In the genomic region with DNA sequence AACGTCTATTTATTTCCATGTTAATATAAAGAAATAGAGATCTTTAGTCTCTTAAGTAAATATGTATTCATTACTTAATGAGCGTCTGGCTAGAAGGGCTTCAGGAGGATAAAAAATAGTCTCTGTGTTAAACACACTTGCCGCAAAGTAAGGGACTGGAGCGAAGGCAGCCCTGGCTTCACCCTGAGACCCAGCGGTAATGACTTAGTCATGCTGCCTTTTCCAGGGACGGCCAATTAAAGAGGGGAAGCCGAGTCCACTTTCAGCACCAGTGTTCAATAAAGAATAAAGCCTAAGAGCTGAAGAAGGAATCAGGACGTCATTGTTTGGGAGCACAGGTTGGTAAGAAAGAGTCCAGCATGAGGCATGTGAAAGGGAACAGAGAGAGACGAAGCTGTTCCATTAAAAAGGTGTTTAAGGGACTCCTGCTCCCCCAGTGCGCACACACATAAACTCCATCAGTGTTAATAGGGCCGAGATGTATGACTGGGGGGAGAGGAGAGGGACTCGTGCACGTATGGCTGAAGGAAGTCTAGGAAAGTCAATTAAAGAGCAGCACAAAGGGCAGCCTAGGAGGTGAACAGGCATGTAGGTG, we compare ENCODE assay signal across 23 mouse cellular contexts. TPM values are rescaled to one million over a fixed set of nuclear protein-coding genes. Genes with fewer than 3 reads are reported as not detected.
DNase-seq lines count a peak whose midpoint lies in the region; ATAC-seq and TF ChIP-seq lines count a peak whose summit lies in the region.
"Had no signal": no experiment of that assay in that cellular context is flagged by ENCODE, and none has a peak within 500 bp of the region (broad histone marks: within the 10 kb centered on the region; RNA-seq: fewer than 3 reads in every experiment).

No protein-coding gene starts in this region.

- 46% methylated on average over 13 of the region's 13 CpGs for WGBS in hindbrain, embryonic 12.5 days
- 45% methylated on average over 13 of the region's 13 CpGs for WGBS in hindbrain, postnatal 0 days
- WGBS in forebrain, embryonic 14.5 days: 5% methylated on average over 13 of the region's 13 CpGs
- 12% methylated on average over 13 of the region's 13 CpGs for WGBS in limb, embryonic 13.5 days

- no peaks in the 10 kb centered on the region for H3K27me3 ChIP-seq in hindbrain, embryonic 12.5 days
- H3K27me3 ChIP-seq in hindbrain, postnatal 0 days (ENCODE audit: insufficient read depth, low read length): no peaks in the 10 kb centered on the region
- H3K27me3 ChIP-seq in forebrain, embryonic 14.5 days (replicated peaks; ENCODE audit: control insufficient read depth, insufficient read depth, low read length): no peaks in the 10 kb centered on the region
- H3K27me3 ChIP-seq in limb, embryonic 13.5 days: no peaks in the 10 kb centered on the region
- H3K27me3 ChIP-seq: embryonic facial prominence, embryonic 13.5 days; hindbrain, embryonic 15.5 days; limb, embryonic 15.5 days; liver, embryonic 15.5 days had no signal

- DNase-seq in hindbrain, postnatal 0 days (ENCODE audit: low spot score): no peak
- peak; percentile 45 for DNase-seq in embryo, embryonic 11 days
- DNase-seq in forebrain, embryonic 14.5 days (ENCODE audit: low spot score): peak; percentile 32
- DNase-seq in layer of hippocampus, adult 8-10 months (ENCODE audit: low spot score in 2 of 2): no peak
- DNase-seq in lung, postnatal 36 days: no peak
- no peak for DNase-seq in layer of hippocampus, adult 9-10 months (ENCODE audit: low spot score)
- DNase-seq: adrenal gland, postnatal 36 days; B cell, adult 2 months; cerebellum, adult 18-20 months; cerebellum, postnatal 25 days; gastrocnemius, postnatal 36 days; kidney, adult 2 months; kidney, postnatal 10 days; midbrain, embryonic 14.5 days; right cerebral cortex, adult 18-20 months had no signal

- no peaks in the 10 kb centered on the region for H3K9me3 ChIP-seq in hindbrain, embryonic 12.5 days (replicated peaks)
- H3K9me3 ChIP-seq in hindbrain, postnatal 0 days (ENCODE audit: low read length): no peaks in the 10 kb centered on the region
- no peaks in the 10 kb centered on the region for H3K9me3 ChIP-seq in forebrain, embryonic 14.5 days (replicated peaks; ENCODE audit: control insufficient read depth, low read length)
- H3K9me3 ChIP-seq in limb, embryonic 13.5 days: no peaks in the 10 kb centered on the region
- H3K9me3 ChIP-seq: embryonic facial prominence, embryonic 13.5 days; hindbrain, embryonic 15.5 days; limb, embryonic 15.5 days; liver, embryonic 15.5 days had no signal

- peak overlapping the region; percentile 11; the same call in 1 of the 2 replicates for H3K4me2 ChIP-seq in hindbrain, embryonic 12.5 days (replicated peaks)
- no peak overlapping the region for H3K4me2 ChIP-seq in hindbrain, postnatal 0 days (ENCODE audit: low read depth, low read length)
- H3K4me2 ChIP-seq in forebrain, embryonic 14.5 days (ENCODE audit: low read length): no peak overlapping the region
- H3K4me2 ChIP-seq in limb, embryonic 13.5 days (replicated peaks): peak overlapping the region; percentile 52
- H3K4me2 ChIP-seq: embryonic facial prominence, embryonic 13.5 days; hindbrain, embryonic 15.5 days; limb, embryonic 15.5 days; liver, embryonic 15.5 days had no signal

- H3K27ac ChIP-seq in hindbrain, embryonic 12.5 days: no peak overlapping the region
- H3K27ac ChIP-seq in hindbrain, postnatal 0 days: no peak overlapping the region
- no peak overlapping the region for H3K27ac ChIP-seq in forebrain, embryonic 14.5 days (ENCODE audit: low read depth, low read length)
- peak overlapping the region; percentile 65; the same call in 1 of the 2 replicates for H3K27ac ChIP-seq in limb, embryonic 13.5 days
- H3K27ac ChIP-seq: embryonic facial prominence, embryonic 13.5 days; hindbrain, embryonic 15.5 days; layer of hippocampus, adult 2 months; left cerebral cortex, adult 2 months; limb, embryonic 15.5 days; liver, embryonic 15.5 days had no signal

- H3K4me1 ChIP-seq in hindbrain, embryonic 12.5 days: peaks cover 2% of the 10 kb centered on the region; the same call in 1 of the 2 replicates
- no peaks in the 10 kb centered on the region for H3K4me1 ChIP-seq in hindbrain, postnatal 0 days (ENCODE audit: insufficient read depth, low read length)
- H3K4me1 ChIP-seq in forebrain, embryonic 14.5 days (ENCODE audit: control insufficient read depth, insufficient read depth, low read length): no peaks in the 10 kb centered on the region
- peaks cover 13% of the 10 kb centered on the region for H3K4me1 ChIP-seq in limb, embryonic 13.5 days
- H3K4me1 ChIP-seq: hindbrain, embryonic 15.5 days; liver, embryonic 15.5 days had no signal

- no peak overlapping the region for H3K9ac ChIP-seq in hindbrain, embryonic 12.5 days
- H3K9ac ChIP-seq in hindbrain, postnatal 0 days (replicated peaks; ENCODE audit: low read length): no peak overlapping the region
- no peak overlapping the region for H3K9ac ChIP-seq in forebrain, embryonic 14.5 days (ENCODE audit: low read length)
- no peak overlapping the region for H3K9ac ChIP-seq in limb, embryonic 13.5 days
- H3K9ac ChIP-seq: embryonic facial prominence, embryonic 13.5 days; hindbrain, embryonic 15.5 days; limb, embryonic 15.5 days; liver, embryonic 15.5 days had no signal

- H3K36me3 ChIP-seq in hindbrain, embryonic 12.5 days: no peaks in the 10 kb centered on the region
- no peaks in the 10 kb centered on the region for H3K36me3 ChIP-seq in hindbrain, postnatal 0 days (ENCODE audit: insufficient read depth, low read length)
- H3K36me3 ChIP-seq in forebrain, embryonic 14.5 days (ENCODE audit: control insufficient read depth, insufficient read depth, low read length): no peaks in the 10 kb centered on the region
- no peaks in the 10 kb centered on the region for H3K36me3 ChIP-seq in limb, embryonic 13.5 days
- H3K36me3 ChIP-seq: embryonic facial prominence, embryonic 13.5 days; hindbrain, embryonic 15.5 days; limb, embryonic 15.5 days; liver, embryonic 15.5 days had no signal

- no peak overlapping the region for H3K4me3 ChIP-seq in hindbrain, embryonic 12.5 days
- H3K4me3 ChIP-seq in hindbrain, postnatal 0 days (ENCODE audit: low read length): no peak overlapping the region
- H3K4me3 ChIP-seq in forebrain, embryonic 14.5 days (ENCODE audit: low read depth, low read length): no peak overlapping the region
- H3K4me3 ChIP-seq in limb, embryonic 13.5 days: 0 out of 2 replicates have a peak overlapping the region, but pooled peaks have one; percentile 1
- H3K4me3 ChIP-seq: embryonic facial prominence, embryonic 13.5 days; hindbrain, embryonic 15.5 days; layer of hippocampus, adult 2 months; left cerebral cortex, adult 2 months; limb, embryonic 15.5 days; liver, embryonic 15.5 days had no signal

- no peak for ATAC-seq in hindbrain, embryonic 12.5 days (ENCODE audit: low FRiP score)
- ATAC-seq in hindbrain, postnatal 0 days: no peak
- ATAC-seq in forebrain, embryonic 14.5 days: peak; percentile 68; the same call in 1 of the 2 replicates
- ATAC-seq in limb, embryonic 13.5 days (ENCODE audit: low FRiP score, low read depth): peak; percentile 82

- no peak for TF ChIP-seq CTCF in hindbrain, postnatal 0 days (IDR thresholded peaks at IDR 0.05; ENCODE audit: low read depth)

RNA-seq across cellular contexts. Expression of gene Col25a1, which starts 30.1 kb away (rescaled TPM):
- 10.0 and 11.8 TPM in 2 replicates for polyA plus RNA-seq in hindbrain, embryonic 12.5 days (2016; fragmentation: Nextera tagmentation; extraction: Ambion mirVana)
- total RNA-seq in hindbrain, postnatal 0 days (2014; rRNA removed): 15.7 and 17.8 TPM in 2 replicates
- 3.9 and 4.2 TPM in 2 replicates for polyA plus RNA-seq in hindbrain, postnatal 0 days (2015; fragmentation: Nextera tagmentation; extraction: Ambion mirVana)
- polyA plus RNA-seq in forebrain, embryonic 14.5 days (2014; fragmentation: Nextera tagmentation; extraction: Ambion mirVana): 2.5 and 3.4 TPM in 2 replicates
- polyA plus RNA-seq in limb, embryonic 13.5 days (2015; fragmentation: Nextera tagmentation; extraction: Ambion mirVana): 21.9 and 25.0 TPM in 2 replicates
- 10 to 100 TPM; 56.3 to 71.8 (median 65.0) TPM for total RNA-seq in layer of hippocampus, adult 8-10 months (2022)

Comparison
In these comparisons a context has a peak if more than half of its experiments do, and no peak if none do; other contexts are left out.
1. H3K4me2 ChIP-seq: peak in hindbrain, embryonic 12.5 days (single experiment) and limb, embryonic 13.5 days (single experiment); none in hindbrain, postnatal 0 days (single experiment) and forebrain, embryonic 14.5 days (single experiment).
2. ATAC-seq: peak in forebrain, embryonic 14.5 days (single experiment) and limb, embryonic 13.5 days (single experiment); none in hindbrain, embryonic 12.5 days (single experiment) and hindbrain, postnatal 0 days (single experiment).
3. DNase-seq: peak in embryo, embryonic 11 days (single experiment) and forebrain, embryonic 14.5 days (single experiment); none in hindbrain, postnatal 0 days (single experiment), layer of hippocampus, adult 8-10 months (0 of 2), lung, postnatal 36 days (single experiment) and layer of hippocampus, adult 9-10 months (single experiment).